Mouse (Mus musculus) right cerebral cortex, postnatal 14 days (tissue): Measurements from ENCODE around the gene Ube2k.
"Not testable (repeated sequence)": the region's sequence is repeated elsewhere in the genome, so short reads cannot be mapped to it uniquely, and the experiment has no call there.

Source experiments
- DNase-seq: peaks from one replicate; pipeline ENCODE4 v3.0.0; 2022

The Ube2k gene

GRCm38 (mm10) chr5:65536751-65537419 lies at the start of gene Ube2k, which contains the start of gene Smim14:
Gene Ube2k, plus strand, starts transcription at chr5:65537233.
Gene Smim14, minus strand, starts transcription at chr5:65537184.
- peak; percentile 92 for DNase-seq

GRCm38 (mm10) chr5:65487381-65487780 lies 49.7 kb upstream of the Ube2k start:
- no peak for DNase-seq

- no peak for DNase-seq
Measured at GRCm38 (mm10) chr5:65488725-65489124, 48.3 kb upstream of the Ube2k start.

GRCm38 (mm10) chr5:65489830-65490229 lies 47.2 kb upstream of the Ube2k start:
- DNase-seq: no peak

- DNase-seq: peak; percentile 69
Measured at GRCm38 (mm10) chr5:65491767-65492715, 45.0 kb upstream of the Ube2k start.

- DNase-seq: peak; percentile 94
Measured at GRCm38 (mm10) chr5:65492716-65493531, 44.1 kb upstream of the Ube2k start, which contains the start of gene Gm43552. Gene Gm43552, minus strand, starts transcription at chr5:65492833.

GRCm38 (mm10) chr5:65500231-65500630 lies 36.8 kb upstream of the Ube2k start:
- DNase-seq: no peak

- DNase-seq: no peak
Measured at GRCm38 (mm10) chr5:65501407-65501806, 35.6 kb upstream of the Ube2k start.

- DNase-seq: no peak
Measured at GRCm38 (mm10) chr5:65505786-65506185, 31.2 kb upstream of the Ube2k start.

- DNase-seq: no peak
Measured at GRCm38 (mm10) chr5:65508395-65508794, 28.6 kb upstream of the Ube2k start.

- DNase-seq: no peak
Measured at GRCm38 (mm10) chr5:65513506-65513905, 23.5 kb upstream of the Ube2k start.

- no peak for DNase-seq
Measured at GRCm38 (mm10) chr5:65514635-65515278, 22.3 kb upstream of the Ube2k start.

GRCm38 (mm10) chr5:65521803-65522202 lies 15.2 kb upstream of the Ube2k start:
- DNase-seq: no peak

GRCm38 (mm10) chr5:65524831-65525230 lies 12.2 kb upstream of the Ube2k start:
- no peak for DNase-seq

GRCm38 (mm10) chr5:65525674-65526443 lies 11.2 kb upstream of the Ube2k start:
- DNase-seq: no peak

- DNase-seq: no peak
Measured at GRCm38 (mm10) chr5:65531283-65531682, 5.8 kb upstream of the Ube2k start.

GRCm38 (mm10) chr5:65534496-65534895 lies 2.5 kb upstream of the Ube2k start:
- DNase-seq: no peak

GRCm38 (mm10) chr5:65535457-65536067 lies 1.5 kb upstream of the Ube2k start:
- no peak for DNase-seq

GRCm38 (mm10) chr5:65536068-65536465 lies 966 bp upstream of the Ube2k start:
- DNase-seq: not testable (repeated sequence)

- DNase-seq: peak; percentile 39
Measured at GRCm38 (mm10) chr5:65537420-65538071, 513 bp downstream of the Ube2k start.

- no peak for DNase-seq
Measured at GRCm38 (mm10) chr5:65538121-65538520, 1.1 kb downstream of the Ube2k start.
